Mouse (Mus musculus) neural tube, embryonic 14.5 days (tissue): ENCODE results near the gene Plch2. TPM values are rescaled to one million over a fixed set of nuclear protein-coding genes. Genes with fewer than 3 reads are reported as not detected.

Source experiments
- ATAC-seq: fragments of 200-750 bp; cut with Nextera tagmentation; 2 replicates; pipeline ENCODE4 v1.8.0; 2017; ENCODE audit warnings: low read depth, mild to moderate bottlenecking, moderate TSS enrichment, moderate library complexity
- H3K27ac ChIP-seq: fragments of 300-500 bp; sonication (generic); 2 replicates; pipeline ENCODE4 v1.5.1; 2014; ENCODE audit warnings: low read depth, mild to moderate bottlenecking, control low read depth, low read length, moderate library complexity, mixed read lengths
- H3K27me3 ChIP-seq: fragments of 300-500 bp; sonication (generic); 2 replicates; pipeline ENCODE4 v1.6.1; 2014; ENCODE audit warnings: low read length; ENCODE audit not compliant: control insufficient read depth, insufficient read depth
- H3K36me3 ChIP-seq: fragments of 300-500 bp; sonication (generic); 2 replicates; pipeline ENCODE4 v1.6.1; 2014; ENCODE audit warnings: low read length, mixed read lengths; ENCODE audit not compliant: control insufficient read depth, insufficient read depth
- H3K4me1 ChIP-seq: fragments of 300-500 bp; sonication (generic); 2 replicates; pipeline ENCODE4 v1.6.1; 2014; ENCODE audit warnings: low read length; ENCODE audit not compliant: control insufficient read depth, insufficient read depth
- H3K4me2 ChIP-seq: fragments of 300-500 bp; sonication (generic); 2 replicates; pipeline ENCODE4 v1.6.1; 2014; ENCODE audit warnings: mild to moderate bottlenecking, low read depth, low read length, control low read depth
- H3K4me3 ChIP-seq: fragments of 300-500 bp; sonication (generic); 2 replicates; pipeline ENCODE4 v1.5.1; 2014; ENCODE audit warnings: low read depth, low read length, control low read depth, mixed read lengths
- H3K9ac ChIP-seq: fragments of 300-500 bp; sonication (generic); replicated peaks from 2 replicates; pipeline ENCODE4 v1.6.1; 2014; ENCODE audit warnings: low read depth, mild to moderate bottlenecking, control low read depth, low read length, mixed read lengths
- H3K9me3 ChIP-seq: fragments of 300-500 bp; sonication (generic); 2 replicates; pipeline ENCODE4 v1.6.1; 2016; ENCODE audit warnings: low read length; ENCODE audit not compliant: control insufficient read depth
- WGBS: fragments of 180-500 bp; shearing (Covaris S2); extraction: QIAGEN DNeasy Blood & Tissue Kit; methylation state at CpG from one replicate; pipeline ENCODE4 v1.1.7; 2014; 5-methylcytosine and 5-hydroxymethylcytosine counted together
- polyA plus RNA-seq: library from polyadenylated mRNA; unstranded; fragments of >200 nt; fragmentation: Nextera tagmentation; extraction: Ambion mirVana; gene quantifications from 2 replicates; pipeline ENCODE4 v1.2.1, GENCODE M21; 2014

Gene Plch2
- polyA plus RNA-seq, 1 experiment from 2014 or later = 16.0 TPM

DNA sequence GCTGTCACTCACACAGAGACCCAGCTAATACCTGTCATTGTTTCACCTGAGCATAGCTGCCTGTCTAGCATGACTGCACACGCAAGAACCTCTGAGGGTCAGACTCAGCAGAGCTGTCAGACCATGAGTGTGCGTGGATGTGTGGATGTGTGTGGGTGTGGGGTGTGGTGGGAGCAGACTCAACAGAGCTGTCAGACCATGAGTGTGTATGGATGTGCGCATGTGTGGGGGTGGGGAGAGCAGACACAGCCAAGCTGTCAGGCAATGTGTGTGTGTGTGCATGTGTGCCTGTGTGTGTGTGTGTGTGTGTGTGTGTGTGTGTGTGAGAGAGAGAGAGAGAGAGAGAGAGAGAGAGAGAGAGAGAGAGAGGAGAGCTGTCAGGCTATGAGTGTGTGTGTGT lies 51.3 kb downstream of the Plch2 start:
- no peak overlapping the region for H3K9ac ChIP-seq
- no peaks in the 10 kb centered on the region for H3K27me3 ChIP-seq
- no peak overlapping the region for H3K4me2 ChIP-seq
- H3K9me3 ChIP-seq = no peaks in the 10 kb centered on the region
- H3K4me3 ChIP-seq = no peak overlapping the region
- H3K4me1 ChIP-seq = no peaks in the 10 kb centered on the region
- ATAC-seq = no peak
- no peaks in the 10 kb centered on the region for H3K36me3 ChIP-seq
- WGBS = 92% methylated on average over 3 of the region's 3 CpGs
- no peak overlapping the region for H3K27ac ChIP-seq

DNA sequence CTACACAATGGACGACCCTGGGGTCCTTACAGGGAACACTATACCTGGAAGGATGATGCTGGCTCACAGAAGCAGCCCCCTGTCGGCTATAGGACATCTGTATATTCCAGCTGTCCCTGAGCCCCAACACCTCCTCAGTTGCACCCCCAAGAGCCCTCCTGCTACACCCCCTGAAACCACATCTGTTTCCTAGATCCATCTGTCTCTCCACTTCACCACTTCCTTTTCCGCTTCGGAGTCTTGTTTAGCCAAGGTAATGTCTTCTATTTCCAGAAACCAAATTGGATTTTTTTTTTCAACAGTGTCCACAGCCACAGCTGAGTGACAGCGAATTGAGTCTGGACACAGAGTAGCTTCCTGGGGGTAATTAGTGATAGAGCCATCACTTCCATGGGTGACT lies 57.2 kb downstream of the Plch2 start:
- H3K4me1 ChIP-seq = peaks cover 12% of the 10 kb centered on the region; the same call in 1 of the 2 replicates
- 82% methylated on average over 5 of the region's 5 CpGs for WGBS
- H3K4me2 ChIP-seq = no peak overlapping the region
- H3K36me3 ChIP-seq = no peaks in the 10 kb centered on the region
- no peak for ATAC-seq
- H3K27me3 ChIP-seq = no peaks in the 10 kb centered on the region
- no peak overlapping the region for H3K9ac ChIP-seq
- no peaks in the 10 kb centered on the region for H3K9me3 ChIP-seq
- no peak overlapping the region for H3K27ac ChIP-seq
- no peak overlapping the region for H3K4me3 ChIP-seq

DNA sequence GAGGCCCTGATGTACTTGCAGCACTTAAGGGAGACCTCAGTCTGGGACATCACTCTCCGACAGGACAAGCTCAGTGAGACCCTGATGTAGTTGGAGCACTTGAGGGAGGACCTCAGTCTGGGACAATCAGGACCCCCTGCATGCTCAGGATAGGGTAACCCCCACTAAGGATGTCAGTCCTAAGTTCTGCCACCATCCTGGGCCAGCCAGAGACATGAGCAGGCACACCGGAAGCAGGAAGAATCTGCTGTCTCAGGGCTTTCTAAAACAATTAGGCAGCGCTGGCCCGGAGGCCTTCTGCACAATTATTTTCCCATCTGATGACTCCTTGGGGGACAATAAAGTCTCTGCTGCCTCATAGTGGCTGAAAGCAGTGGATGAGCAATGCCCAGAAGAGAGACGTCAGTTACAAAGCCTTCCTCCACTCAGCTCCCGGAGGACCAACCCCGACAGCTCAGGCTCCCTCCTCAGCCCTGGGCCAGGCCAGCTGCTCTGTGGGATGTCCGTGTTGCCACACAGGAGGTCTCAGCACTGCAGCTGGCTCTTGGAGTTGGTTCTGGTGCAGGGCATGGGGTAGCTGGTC lies 59.9 kb downstream of the Plch2 start:
- no peak overlapping the region for H3K4me3 ChIP-seq
- H3K27me3 ChIP-seq = no peaks in the 10 kb centered on the region
- no peak overlapping the region for H3K9ac ChIP-seq
- H3K4me2 ChIP-seq = no peak overlapping the region
- H3K27ac ChIP-seq = peak overlapping the region; percentile 7; the same call in 1 of the 2 replicates
- 8% methylated on average over 8 of the region's 8 CpGs for WGBS
- peak; percentile 74 for ATAC-seq
- H3K9me3 ChIP-seq = no peaks in the 10 kb centered on the region
- no peaks in the 10 kb centered on the region for H3K36me3 ChIP-seq
- H3K4me1 ChIP-seq = peaks cover 12% of the 10 kb centered on the region; the same call in 1 of the 2 replicates

DNA sequence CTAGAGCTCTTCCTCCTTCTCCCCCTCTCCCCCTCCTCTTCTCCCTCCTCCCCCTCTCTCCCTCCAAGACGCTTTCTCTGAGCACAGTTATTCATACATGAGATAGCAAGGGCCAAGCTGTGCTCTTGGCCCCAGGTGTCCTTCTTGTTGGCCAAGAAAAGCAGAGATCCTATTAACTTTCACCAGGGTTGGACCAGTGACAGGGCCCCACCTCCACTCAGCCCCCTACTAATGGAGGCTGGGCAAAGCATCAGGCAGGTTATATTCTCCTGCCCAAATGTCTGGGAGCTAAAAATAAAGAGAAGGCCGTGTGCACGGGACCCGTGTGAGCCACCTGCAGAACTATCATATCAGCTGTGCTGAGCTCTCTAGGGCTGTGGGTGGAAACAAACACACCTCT lies 61.7 kb downstream of the Plch2 start:
- H3K4me1 ChIP-seq = peaks cover 12% of the 10 kb centered on the region; the same call in 1 of the 2 replicates
- WGBS = 80% methylated on average over 4 of the region's 4 CpGs
- H3K9ac ChIP-seq = no peak overlapping the region
- H3K9me3 ChIP-seq = no peaks in the 10 kb centered on the region
- H3K4me3 ChIP-seq = no peak overlapping the region
- no peaks in the 10 kb centered on the region for H3K27me3 ChIP-seq
- no peaks in the 10 kb centered on the region for H3K36me3 ChIP-seq
- no peak overlapping the region for H3K27ac ChIP-seq
- H3K4me2 ChIP-seq = no peak overlapping the region
- no peak for ATAC-seq

DNA sequence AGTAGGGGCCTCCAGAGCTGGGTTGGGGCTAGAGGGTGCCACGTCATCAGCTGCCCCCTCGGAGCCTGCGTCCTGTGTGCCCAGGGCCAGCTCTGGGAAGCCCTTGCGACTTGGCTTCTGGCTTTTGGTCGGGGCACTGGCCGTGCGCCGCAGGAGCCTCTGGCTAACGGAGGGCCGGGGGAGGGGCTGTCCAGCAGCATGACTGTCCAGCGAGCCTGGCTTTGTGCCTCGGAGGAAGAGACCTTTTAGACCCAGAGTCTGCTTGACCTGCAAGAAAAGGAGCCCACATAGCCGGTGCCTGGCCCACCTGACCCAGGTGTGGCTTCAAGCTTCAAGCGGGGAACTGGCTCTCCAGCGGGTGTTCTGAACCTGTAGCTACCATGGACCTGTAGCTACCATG lies 69.8 kb downstream of the Plch2 start:
- no peak for ATAC-seq
- WGBS = 70% methylated on average over 15 of the region's 15 CpGs

DNA sequence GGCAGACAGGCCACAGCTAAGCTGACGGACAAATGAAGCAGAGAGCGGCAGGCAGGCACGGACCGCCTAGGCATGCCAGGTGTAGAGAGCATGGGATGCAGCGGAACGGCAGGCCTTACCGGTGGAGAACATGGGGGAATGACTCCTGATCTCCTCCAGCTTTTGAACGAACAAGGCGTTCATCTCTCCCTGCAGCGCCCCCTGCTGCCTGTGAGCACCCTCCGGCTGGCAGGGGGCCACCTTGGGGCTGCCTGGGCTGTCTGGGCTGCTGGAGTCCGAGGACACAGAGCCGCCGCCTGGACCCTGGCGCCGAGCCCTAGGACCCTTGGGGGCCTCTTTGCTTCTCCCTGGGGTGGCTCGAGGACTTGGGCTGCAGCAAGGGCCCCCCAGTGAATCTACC lies 70.5 kb downstream of the Plch2 start:
- no peak overlapping the region; the same call in 1 of the 2 replicates for H3K27ac ChIP-seq
- no peaks in the 10 kb centered on the region for H3K9me3 ChIP-seq
- peak; percentile 8; the same call in 1 of the 2 replicates for ATAC-seq
- no peak overlapping the region for H3K4me3 ChIP-seq
- peaks cover 4% of the 10 kb centered on the region; the same call in 1 of the 2 replicates for H3K4me1 ChIP-seq
- 0 out of 2 replicates have a peak, but pooled peaks cover 4% of the 10 kb centered on the region for H3K27me3 ChIP-seq
- no peak overlapping the region for H3K4me2 ChIP-seq
- WGBS = 24% methylated on average over 17 of the region's 17 CpGs
- H3K9ac ChIP-seq = 0 out of 2 replicates have a peak overlapping the region, but pooled peaks have one; percentile 2
- peaks cover 3% of the 10 kb centered on the region; the same call in 1 of the 2 replicates for H3K36me3 ChIP-seq

More for the DNA sequence above, 69.8 kb downstream of the Plch2 start:
- no peak overlapping the region for H3K9ac ChIP-seq
- H3K36me3 ChIP-seq = no peaks in the 10 kb centered on the region
- no peak overlapping the region for H3K4me2 ChIP-seq
- H3K9me3 ChIP-seq = no peaks in the 10 kb centered on the region
- H3K4me3 ChIP-seq = no peak overlapping the region
- H3K27ac ChIP-seq = no peak overlapping the region
- 0 out of 2 replicates have a peak, but pooled peaks cover 4% of the 10 kb centered on the region for H3K27me3 ChIP-seq
- peaks cover 4% of the 10 kb centered on the region; the same call in 1 of the 2 replicates for H3K4me1 ChIP-seq

DNA sequence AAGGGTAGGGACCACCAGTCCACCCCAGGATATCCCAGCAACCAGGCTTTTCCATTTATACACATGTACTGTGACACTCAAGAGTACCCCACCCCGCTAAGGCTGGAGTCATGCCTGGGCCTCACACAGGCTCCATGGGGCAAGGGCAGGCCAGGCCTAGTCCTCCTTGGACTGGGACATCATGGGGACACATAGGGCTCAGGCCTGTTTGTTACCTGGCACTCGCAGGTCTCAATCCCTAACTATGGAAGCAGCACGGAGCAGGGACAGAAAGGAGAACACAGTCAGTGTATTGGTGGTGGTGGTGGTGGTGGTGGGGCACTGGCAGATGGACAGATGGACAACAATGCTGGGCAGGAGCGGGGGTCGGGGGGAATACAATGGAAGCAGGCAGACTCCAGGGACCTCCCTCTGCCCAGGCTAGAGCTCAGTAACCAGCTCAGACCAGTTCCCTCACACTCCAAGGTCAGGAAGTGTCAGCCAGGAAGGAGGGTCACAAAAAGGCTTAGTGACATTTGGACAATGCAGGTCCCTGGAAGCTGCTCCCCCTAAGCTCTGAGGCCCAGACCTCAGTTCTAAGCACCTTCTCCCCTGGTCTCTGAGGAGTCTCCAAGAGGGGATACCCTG lies 71.3 kb downstream of the Plch2 start:
- H3K36me3 ChIP-seq = peaks cover 10% of the 10 kb centered on the region
- H3K4me1 ChIP-seq = peaks cover 4% of the 10 kb centered on the region; the same call in 1 of the 2 replicates
- H3K9me3 ChIP-seq = no peaks in the 10 kb centered on the region
- H3K9ac ChIP-seq = 0 out of 2 replicates have a peak overlapping the region, but pooled peaks have one; percentile 2
- no peak overlapping the region for H3K4me2 ChIP-seq
- H3K27me3 ChIP-seq = 0 out of 2 replicates have a peak, but pooled peaks cover 4% of the 10 kb centered on the region
- no peak overlapping the region for H3K27ac ChIP-seq
- no peak overlapping the region for H3K4me3 ChIP-seq
- WGBS = 78% methylated on average over 5 of the region's 5 CpGs
- no peak for ATAC-seq

DNA sequence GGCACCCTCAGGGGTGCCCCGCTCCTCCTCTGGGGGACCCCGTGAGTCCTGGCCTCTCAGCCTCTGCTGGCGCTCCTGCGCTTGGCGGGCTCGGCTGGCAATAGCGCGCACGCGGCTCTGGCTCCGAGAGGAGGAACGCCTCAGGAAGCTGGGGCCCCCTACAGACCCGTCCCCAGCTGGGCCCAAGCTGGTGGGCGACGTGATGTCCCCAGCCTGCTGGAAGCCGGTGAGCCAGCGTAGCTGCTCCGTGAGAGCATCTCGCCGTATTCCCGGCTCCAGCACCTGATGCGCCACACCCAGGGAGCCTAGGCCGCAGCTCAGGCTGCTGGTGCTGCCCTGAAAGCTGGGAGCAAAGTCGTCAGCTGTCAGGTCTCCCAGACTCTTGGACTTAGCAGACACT lies 72.8 kb downstream of the Plch2 start:
- Histone ChIP-seq H3K4me1 (peaks cover 4% of the 10 kb centered on the region; the same call in 1 of the 2 replicates), H3K9ac (0 out of 2 replicates have a peak overlapping the region, but pooled peaks have one; percentile 32), H3K27me3 (0 out of 2 replicates have a peak, but pooled peaks cover 4% of the 10 kb centered on the region), H3K4me3 (no peak overlapping the region), H3K4me2 (no peak overlapping the region), H3K36me3 (peaks cover 20% of the 10 kb centered on the region), H3K9me3 (no peaks in the 10 kb centered on the region), H3K27ac (no peak overlapping the region)
- no peak for ATAC-seq
- 20% methylated on average over 24 of the region's 24 CpGs for WGBS
